Mouse (Mus musculus) forebrain, postnatal 0 days (tissue): ENCODE results near the gene Sp2. TPM values are rescaled to one million over a fixed set of nuclear protein-coding genes. Genes with fewer than 3 reads are reported as not detected.

ENCODE experiments used
- ATAC-seq: fragments of 200-750 bp; cut with Nextera tagmentation; 2 replicates; pipeline ENCODE4 v1.8.0; 2017; ENCODE audit warnings: mild to moderate bottlenecking, moderate library complexity
- DNase-seq: peaks from one replicate; pipeline ENCODE4 v3.0.0-alpha.2; 2015
- H3K27ac ChIP-seq: fragments of 300-500 bp; sonication (generic); 2 replicates; pipeline ENCODE4 v1.5.1; 2014; ENCODE audit warnings: low read depth, mild to moderate bottlenecking, antibody characterized with exemption, low read length, moderate library complexity, mixed read lengths
- H3K27me3 ChIP-seq: fragments of 300-500 bp; sonication (generic); 2 replicates; pipeline ENCODE4 v1.6.1; 2014; ENCODE audit warnings: mild to moderate bottlenecking, low read length, mixed read lengths; ENCODE audit not compliant: insufficient read depth
- H3K36me3 ChIP-seq: fragments of 300-500 bp; sonication (generic); 2 replicates; pipeline ENCODE4 v1.6.1; 2014; ENCODE audit warnings: mild to moderate bottlenecking, moderate library complexity; ENCODE audit not compliant: insufficient read depth
- H3K4me1 ChIP-seq: fragments of 300-500 bp; sonication (generic); 2 replicates; pipeline ENCODE4 v1.6.1; 2014; ENCODE audit warnings: antibody characterized with exemption; ENCODE audit not compliant: insufficient read depth
- H3K4me2 ChIP-seq: fragments of 300-500 bp; sonication (generic); 2 replicates; pipeline ENCODE4 v1.6.1; 2014; ENCODE audit warnings: low read depth, mild to moderate bottlenecking, moderate library complexity
- H3K4me3 ChIP-seq: fragments of 300-500 bp; sonication (generic); 2 replicates; pipeline ENCODE4 v1.5.1; 2014; ENCODE audit warnings: low read depth, low read length, mixed read lengths
- H3K9ac ChIP-seq: fragments of 300-500 bp; sonication (generic); 2 replicates; pipeline ENCODE4 v1.6.1; 2014; ENCODE audit warnings: mild to moderate bottlenecking
- H3K9me3 ChIP-seq: fragments of 300-500 bp; sonication (generic); 2 replicates; pipeline ENCODE4 v1.6.1; 2016; ENCODE audit warnings: low read length
- CTCF ChIP-seq: sonication (generic); IDR thresholded peaks from 2 replicates; pipeline ENCODE4 v1.5.1; 2016; ENCODE audit warnings: antibody characterized with exemption, control low read depth, low read depth
- WGBS: fragments of 180-500 bp; shearing (Covaris S2); extraction: QIAGEN DNeasy Blood & Tissue Kit; methylation state at CpG from one replicate; pipeline ENCODE4 v1.1.7; 2014; 5-methylcytosine and 5-hydroxymethylcytosine counted together
- polyA plus RNA-seq: library from polyadenylated mRNA; unstranded; fragments of >200 nt; fragmentation: Nextera tagmentation; extraction: Ambion mirVana; gene quantifications from 2 replicates; pipeline ENCODE4 v1.2.1, GENCODE M21; 2015
- total RNA-seq: library from RNA; depleted of rRNA; stranded (reverse); fragments of >200 nt; gene quantifications from 2 replicates; pipeline ENCODE4 v1.2.3, GENCODE M21; 2014; rRNA removed

The Sp2 gene
- total RNA-seq (1.9 and 5.0 TPM in 2 replicates), polyA plus RNA-seq (13.5 and 14.8 TPM in 2 replicates)

DNA sequence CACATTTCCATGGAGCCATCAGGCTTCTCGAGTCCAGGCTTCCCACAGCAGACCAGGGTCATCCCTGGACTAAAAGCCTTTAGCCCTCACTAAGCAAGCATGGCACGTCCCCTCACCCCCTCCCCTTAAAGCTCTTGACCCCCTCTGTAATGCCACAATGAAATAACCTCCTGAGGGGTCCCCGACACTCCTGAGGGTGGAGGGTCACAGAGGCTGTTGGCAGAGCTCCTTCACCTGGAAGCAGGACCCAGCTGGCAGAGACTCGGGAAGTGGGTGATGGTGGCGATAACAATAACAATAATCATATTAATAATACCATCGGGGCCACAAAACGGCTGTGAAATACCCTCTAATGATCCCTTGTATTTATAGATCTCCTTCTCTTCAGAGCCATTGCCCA is at the start of gene Sp2:
Sp2 (minus strand) TSS at position 101 of the 400 bp plus-strand sequence.
- peak within 1 kb of the TSS; percentile 25; the same call in 1 of the 2 replicates for H3K9ac ChIP-seq
- H3K4me1 ChIP-seq = 0 out of 2 replicates have a peak, but pooled peaks cover 6% of the 10 kb centered on the region
- DNase-seq = no peak
- H3K4me2 ChIP-seq = peak within 1 kb of the TSS; percentile 35
- no peak for ATAC-seq
- no peaks in the 10 kb centered on the region for H3K9me3 ChIP-seq
- TF ChIP-seq CTCF = no peak
- no peaks in the 10 kb centered on the region for H3K27me3 ChIP-seq
- H3K36me3 ChIP-seq = no peaks in the 10 kb centered on the region
- 0 out of 2 replicates have a peak within 1 kb of the TSS, but pooled peaks have one; percentile 9 for H3K4me3 ChIP-seq
- WGBS = 81% methylated on average over 7 of the region's 7 CpGs
- no peak within 1 kb of the TSS for H3K27ac ChIP-seq

DNA sequence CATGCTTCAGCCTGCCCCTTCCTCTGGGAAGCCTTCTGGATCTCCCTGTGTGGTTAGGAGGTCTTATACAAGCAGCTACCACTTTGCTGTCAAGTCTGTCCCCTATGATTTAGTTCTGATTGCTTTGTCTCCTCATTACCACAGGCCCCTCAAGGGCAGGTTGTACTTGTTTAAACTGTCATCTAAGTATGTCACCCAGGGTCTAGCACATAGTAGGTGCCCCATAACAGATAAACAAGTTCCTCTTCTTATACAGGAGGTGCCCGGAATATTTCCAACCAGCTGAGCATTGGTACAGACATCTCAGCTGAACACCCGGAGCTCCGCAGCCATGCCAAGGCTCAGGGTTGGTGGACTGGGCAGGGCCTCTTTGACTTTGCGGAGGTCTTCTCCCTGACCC is 49.7 kb upstream of the Sp2 start:
- TF ChIP-seq CTCF = no peak

GRCm38 (mm10) chr11:97031977-97032376 is 49.2 kb upstream of the Sp2 start:
- no peak for TF ChIP-seq CTCF
- ATAC-seq = no peak
- Histone ChIP-seq H3K4me2 (no peak overlapping the region), H3K4me1 (peaks cover 6% of the 10 kb centered on the region; the same call in 1 of the 2 replicates), H3K27me3 (no peaks in the 10 kb centered on the region), H3K9ac (no peak overlapping the region), H3K9me3 (no peaks in the 10 kb centered on the region), H3K4me3 (no peak overlapping the region), H3K36me3 (no peaks in the 10 kb centered on the region), H3K27ac (no peak overlapping the region)
- 86% methylated on average over 12 of the region's 12 CpGs for WGBS
- DNase-seq = no peak

More for the DNA sequence above, 49.7 kb upstream of the Sp2 start:
- no peaks in the 10 kb centered on the region for H3K36me3 ChIP-seq
- no peak overlapping the region for H3K27ac ChIP-seq
- 96% methylated on average over 4 of the region's 4 CpGs for WGBS
- H3K4me3 ChIP-seq = no peak overlapping the region
- no peaks in the 10 kb centered on the region for H3K27me3 ChIP-seq
- no peak overlapping the region for H3K9ac ChIP-seq
- ATAC-seq = no peak
- no peak for DNase-seq
- H3K4me1 ChIP-seq = peaks cover 6% of the 10 kb centered on the region; the same call in 1 of the 2 replicates
- H3K4me2 ChIP-seq = no peak overlapping the region
- H3K9me3 ChIP-seq = no peaks in the 10 kb centered on the region

DNA sequence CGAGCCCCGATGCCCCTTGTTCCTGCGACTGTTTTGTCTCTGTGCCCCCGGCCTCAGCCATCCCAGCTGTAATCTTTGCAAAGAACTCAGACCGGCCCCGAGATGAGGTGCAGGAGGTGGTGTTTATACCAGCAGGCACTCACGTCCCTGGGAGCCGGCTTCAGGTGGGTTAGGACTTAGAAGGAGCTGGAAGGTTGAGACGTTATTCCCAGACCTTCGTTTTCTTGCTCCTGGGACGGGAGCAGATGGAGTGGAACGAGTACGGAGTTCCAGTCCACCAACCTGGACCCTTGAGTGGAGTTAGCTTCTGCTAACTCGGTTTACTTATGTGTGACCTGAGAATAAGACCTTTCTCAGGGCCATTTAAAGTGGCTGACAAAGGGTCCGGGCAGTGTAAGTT is 47.7 kb upstream of the Sp2 start:
- Histone ChIP-seq H3K4me2 (peak overlapping the region; percentile 75), H3K4me1 (peaks cover 6% of the 10 kb centered on the region; the same call in 1 of the 2 replicates), H3K27ac (no peak overlapping the region), H3K9me3 (no peaks in the 10 kb centered on the region), H3K9ac (peak overlapping the region; percentile 57; the same call in 1 of the 2 replicates), H3K27me3 (no peaks in the 10 kb centered on the region), H3K36me3 (no peaks in the 10 kb centered on the region), H3K4me3 (peak overlapping the region; percentile 59)
- TF ChIP-seq CTCF = no peak
- no peak for ATAC-seq
- DNase-seq = no peak
- 18% methylated on average over 15 of the region's 15 CpGs for WGBS

DNA sequence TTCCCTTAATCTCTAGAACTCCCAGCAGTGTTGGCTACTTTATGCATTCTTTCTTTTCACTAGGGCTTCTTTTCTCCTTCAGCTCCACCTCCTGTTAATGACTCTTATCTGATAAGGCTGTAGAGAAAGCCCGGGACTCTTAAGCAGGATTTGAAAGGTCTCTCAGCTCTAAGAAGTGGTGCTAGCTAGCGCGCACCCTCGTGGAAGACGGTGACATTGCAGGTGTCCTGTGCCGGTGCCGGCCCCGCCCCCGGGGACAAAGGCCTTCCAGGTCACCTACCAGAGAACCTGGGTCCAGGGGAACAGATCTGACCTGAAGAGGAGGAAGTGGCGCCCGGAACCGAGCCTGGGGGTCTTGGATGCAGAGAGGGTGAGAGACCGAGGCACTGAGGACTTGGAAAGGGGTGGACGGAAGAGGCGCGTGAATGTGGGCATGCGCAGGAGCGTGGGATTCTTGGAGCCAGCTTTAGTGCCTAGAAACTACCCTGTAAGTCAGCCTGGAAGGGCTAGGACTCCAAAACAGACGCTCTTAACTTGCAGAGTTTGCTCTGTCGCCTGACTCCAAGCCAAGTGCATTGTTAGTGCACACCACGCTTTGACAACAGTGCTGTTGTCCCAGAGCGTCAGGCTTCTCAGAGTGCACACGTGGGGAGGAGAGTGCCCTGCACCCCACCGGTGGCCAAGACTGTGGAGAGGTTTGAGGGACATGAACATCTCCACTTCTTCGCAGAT is 47.1 kb upstream of the Sp2 start, which contains the start of gene Scrn2:
Scrn2 (plus strand) TSS at position 253 of the 732 bp plus-strand sequence.
- DNase-seq (peak; percentile 91), ATAC-seq (peak; percentile 92)
- Histone ChIP-seq H3K9me3 (no peaks in the 10 kb centered on the region), H3K4me1 (peaks cover 6% of the 10 kb centered on the region; the same call in 1 of the 2 replicates), H3K4me3 (peak within 1 kb of the TSS; percentile 59), H3K9ac (peak within 1 kb of the TSS; percentile 57), H3K27me3 (0 out of 2 replicates have a peak, but pooled peaks cover under 1% of the 10 kb centered on the region), H3K36me3 (no peaks in the 10 kb centered on the region), H3K27ac (no peak within 1 kb of the TSS), H3K4me2 (peak within 1 kb of the TSS; percentile 75)
- TF ChIP-seq CTCF = peak; percentile 90
- 1% methylated on average over 25 of the region's 25 CpGs for WGBS

- no peaks in the 10 kb centered on the region for H3K9me3 ChIP-seq
- ATAC-seq (peak; percentile 60), DNase-seq (peak; percentile 92)
- peak overlapping the region; percentile 47 for H3K4me2 ChIP-seq
- no peaks in the 10 kb centered on the region for H3K36me3 ChIP-seq
- no peak overlapping the region for H3K27ac ChIP-seq
- H3K27me3 ChIP-seq = peaks cover 40% of the 10 kb centered on the region
- peak overlapping the region; percentile 21 for H3K4me3 ChIP-seq
- TF ChIP-seq CTCF = peak; percentile 98
- peaks cover 6% of the 10 kb centered on the region for H3K4me1 ChIP-seq
- WGBS = 2% methylated on average over 17 of the region's 17 CpGs
- H3K9ac ChIP-seq = no peak overlapping the region
Observed at GRCm38 (mm10) chr11:97025721-97026344, 43.1 kb upstream of the Sp2 start.
